Mouse (Mus musculus): ENCODE results near the gene Ncoa6. TPM values are rescaled to one million over a fixed set of nuclear protein-coding genes. Genes with fewer than 3 reads are reported as not detected.

Gene Ncoa6
- polyA plus RNA-seq, 1 experiment = 11.0 TPM

GRCm38 (mm10) chr2:155382791-155383438 lies 90.8 kb downstream of the Ncoa6 start:
- TF ChIP-seq TCF3 (IDR thresholded peaks at IDR 0.05; ENCODE audit: insufficient read length, low read depth) (no peak), POLR2AphosphoS2 (IDR thresholded peaks at IDR 0.05; ENCODE audit: insufficient read length, low read depth) (no peak), SRF (IDR thresholded peaks at IDR 0.05; ENCODE audit: control insufficient read depth, insufficient read length, low read depth) (no peak), REST (IDR thresholded peaks at IDR 0.05; ENCODE audit: insufficient read depth, insufficient read length) (no peak), USF1 (IDR thresholded peaks at IDR 0.05; ENCODE audit: low read depth) (no peak), POLR2A (IDR thresholded peaks at IDR 0.05; ENCODE audit: insufficient read length, low read depth) (no peak), MYOD1 (IDR thresholded peaks at IDR 0.05; ENCODE audit: control insufficient read depth in 1 of 3, insufficient read length in 2 of 3, low read depth in 2 of 3) (no peak), MAX (IDR thresholded peaks at IDR 0.05; ENCODE audit: low read depth) (no peak), MYOG (IDR thresholded peaks at IDR 0.05; ENCODE audit: control insufficient read depth in 1 of 3, insufficient read depth in 1 of 3, insufficient read length in 2 of 3, low read depth in 2 of 3) (no peak), TCF12 (IDR thresholded peaks at IDR 0.05; ENCODE audit: insufficient read depth, poor library complexity, severe bottlenecking) (no peak), CEBPB (IDR thresholded peaks at IDR 0.05; ENCODE audit: insufficient read depth, poor library complexity, severe bottlenecking) (no peak), E2F4 (IDR thresholded peaks at IDR 0.05; ENCODE audit: insufficient read depth) (no peak)
- peak overlapping the region; percentile 57 for H3K4me3 ChIP-seq
- H3K27me3 ChIP-seq (ENCODE audit: control insufficient read depth, insufficient read depth, insufficient read length) = peaks cover 3% of the 10 kb centered on the region
- no peaks in the 10 kb centered on the region for H3K36me3 ChIP-seq (ENCODE audit: control insufficient read depth, insufficient read depth)
- H3K79me2 ChIP-seq (ENCODE audit: control insufficient read depth, insufficient read depth) = peaks cover 12% of the 10 kb centered on the region
- peak overlapping the region; percentile 77 for H3ac ChIP-seq (ENCODE audit: control insufficient read depth, insufficient read length)
- peak overlapping the region; percentile 85 for H3K4me2 ChIP-seq (ENCODE audit: low read depth)

GRCm38 (mm10) chr2:155382332-155382700 lies 91.4 kb downstream of the Ncoa6 start:
- TF ChIP-seq USF1 (IDR thresholded peaks at IDR 0.05; ENCODE audit: low read depth) = no peak
- no peak for TF ChIP-seq CEBPB (IDR thresholded peaks at IDR 0.05; ENCODE audit: insufficient read depth, poor library complexity, severe bottlenecking)
- no peak for TF ChIP-seq SRF (IDR thresholded peaks at IDR 0.05; ENCODE audit: control insufficient read depth, insufficient read length, low read depth)
- no peak for TF ChIP-seq REST (IDR thresholded peaks at IDR 0.05; ENCODE audit: insufficient read depth, insufficient read length)
- no peak for TF ChIP-seq POLR2AphosphoS2 (IDR thresholded peaks at IDR 0.05; ENCODE audit: insufficient read length, low read depth)
- TF ChIP-seq E2F4 (IDR thresholded peaks at IDR 0.05; ENCODE audit: insufficient read depth) = no peak
- no peak for TF ChIP-seq POLR2A (IDR thresholded peaks at IDR 0.05; ENCODE audit: insufficient read length, low read depth)
- TF ChIP-seq MAX (IDR thresholded peaks at IDR 0.05; ENCODE audit: low read depth) = no peak
- no peak for TF ChIP-seq MYOG (IDR thresholded peaks at IDR 0.05; ENCODE audit: control insufficient read depth in 1 of 3, insufficient read depth in 1 of 3, insufficient read length in 2 of 3, low read depth in 2 of 3)
- no peak for TF ChIP-seq TCF3 (IDR thresholded peaks at IDR 0.05; ENCODE audit: insufficient read length, low read depth)
- H3K36me3 ChIP-seq (ENCODE audit: control insufficient read depth, insufficient read depth) = no peaks in the 10 kb centered on the region

GRCm38 (mm10) chr2:155381643-155382331 lies 91.9 kb downstream of the Ncoa6 start:
- H3K79me2 ChIP-seq (ENCODE audit: control insufficient read depth, insufficient read depth) = peaks cover 12% of the 10 kb centered on the region
- H3K36me3 ChIP-seq (ENCODE audit: control insufficient read depth, insufficient read depth) = no peaks in the 10 kb centered on the region
- peaks cover 3% of the 10 kb centered on the region for H3K27me3 ChIP-seq (ENCODE audit: control insufficient read depth, insufficient read depth, insufficient read length)
- peak overlapping the region; percentile 99 for H3K4me2 ChIP-seq (ENCODE audit: low read depth)
- H3K4me3 ChIP-seq = peak overlapping the region; percentile 57
- peak overlapping the region; percentile 77 for H3ac ChIP-seq (ENCODE audit: control insufficient read depth, insufficient read length)
- TF ChIP-seq MYOG (IDR thresholded peaks at IDR 0.05; ENCODE audit: control insufficient read depth in 1 of 3, insufficient read depth in 1 of 3, insufficient read length in 2 of 3, low read depth in 2 of 3) = peak in 1 of 3 experiments; percentile 73
- no peak for TF ChIP-seq SRF (IDR thresholded peaks at IDR 0.05; ENCODE audit: control insufficient read depth, insufficient read length, low read depth)
- peak; percentile 95 for TF ChIP-seq POLR2AphosphoS2 (IDR thresholded peaks at IDR 0.05; ENCODE audit: insufficient read length, low read depth)
- TF ChIP-seq POLR2A (IDR thresholded peaks at IDR 0.05; ENCODE audit: insufficient read length, low read depth) = peak; percentile 90
- peak in 2 of 3 experiments; percentile 44 to 55 for TF ChIP-seq MYOD1 (IDR thresholded peaks at IDR 0.05; ENCODE audit: control insufficient read depth in 1 of 3, insufficient read length in 2 of 3, low read depth in 2 of 3)

More at GRCm38 (mm10) chr2:155382332-155382700, 91.4 kb downstream of the Ncoa6 start:
- H3K4me3 ChIP-seq = peak overlapping the region; percentile 57
- peak overlapping the region; percentile 77 for H3ac ChIP-seq (ENCODE audit: control insufficient read depth, insufficient read length)
- peaks cover 3% of the 10 kb centered on the region for H3K27me3 ChIP-seq (ENCODE audit: control insufficient read depth, insufficient read depth, insufficient read length)
- peaks cover 12% of the 10 kb centered on the region for H3K79me2 ChIP-seq (ENCODE audit: control insufficient read depth, insufficient read depth)
- H3K4me2 ChIP-seq (ENCODE audit: low read depth) = peak overlapping the region; percentile 85

DNA sequence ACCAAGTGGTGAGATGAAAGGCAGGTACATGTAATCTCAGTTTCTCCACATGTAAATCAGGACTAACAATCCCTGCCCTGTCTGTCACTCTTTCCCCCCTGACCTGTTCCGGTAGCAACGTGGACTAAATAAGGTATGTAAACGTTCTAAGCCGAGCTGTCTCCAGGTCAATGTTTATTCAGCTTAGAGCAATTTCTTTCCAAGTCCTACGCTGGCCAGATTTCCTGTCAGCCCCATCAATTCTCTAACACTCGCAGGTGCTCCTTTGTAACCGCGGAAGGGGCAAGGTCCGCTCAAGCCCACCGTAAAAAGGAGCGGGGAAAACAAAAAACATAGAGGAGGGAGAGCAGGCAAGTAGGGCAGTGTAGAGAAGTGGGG lies 92.6 kb downstream of the Ncoa6 start:
- no peak for TF ChIP-seq POLR2AphosphoS2 (IDR thresholded peaks at IDR 0.05; ENCODE audit: insufficient read length, low read depth)
- TF ChIP-seq MAX (IDR thresholded peaks at IDR 0.05; ENCODE audit: low read depth) = no peak
- TF ChIP-seq CEBPB (IDR thresholded peaks at IDR 0.05; ENCODE audit: insufficient read depth, poor library complexity, severe bottlenecking) = no peak
- TF ChIP-seq POLR2A (IDR thresholded peaks at IDR 0.05; ENCODE audit: insufficient read length, low read depth) = no peak
- no peak for TF ChIP-seq TCF12 (IDR thresholded peaks at IDR 0.05; ENCODE audit: insufficient read depth, poor library complexity, severe bottlenecking)
- no peak for TF ChIP-seq MYOG (IDR thresholded peaks at IDR 0.05; ENCODE audit: control insufficient read depth in 1 of 3, insufficient read depth in 1 of 3, insufficient read length in 2 of 3, low read depth in 2 of 3)
- no peak for TF ChIP-seq E2F4 (IDR thresholded peaks at IDR 0.05; ENCODE audit: insufficient read depth)
- TF ChIP-seq MYOD1 (IDR thresholded peaks at IDR 0.05; ENCODE audit: control insufficient read depth in 1 of 3, insufficient read length in 2 of 3, low read depth in 2 of 3) = no peak
- H3K4me3 ChIP-seq = peak overlapping the region; percentile 57
- peaks cover 12% of the 10 kb centered on the region for H3K79me2 ChIP-seq (ENCODE audit: control insufficient read depth, insufficient read depth)
- peak overlapping the region; percentile 99 for H3K4me2 ChIP-seq (ENCODE audit: low read depth)
- H3K36me3 ChIP-seq (ENCODE audit: control insufficient read depth, insufficient read depth) = no peaks in the 10 kb centered on the region
- H3ac ChIP-seq (ENCODE audit: control insufficient read depth, insufficient read length) = peak overlapping the region; percentile 77
- H3K27me3 ChIP-seq (ENCODE audit: control insufficient read depth, insufficient read depth, insufficient read length) = peaks cover 3% of the 10 kb centered on the region

All from myocyte (in vitro differentiated cells).